In genomic region chr17:46546591-46546990, GRCm38 (mm10) we compare ENCODE assay signal across 8 mouse cellular contexts. TPM values are rescaled to one million over a fixed set of nuclear protein-coding genes. Genes with fewer than 3 reads are reported as not detected.
DNase-seq lines count a peak whose midpoint lies in the region; ATAC-seq and TF ChIP-seq lines count a peak whose summit lies in the region.

No protein-coding gene starts in this region.

- TF ChIP-seq CTCF in left cerebral cortex, adult 2 months (IDR thresholded peaks at IDR 0.05), result no peak
- no peak for TF ChIP-seq CTCF in midbrain, postnatal 0 days (IDR thresholded peaks at IDR 0.05)

- H3K27me3 ChIP-seq in embryonic facial prominence, embryonic 14.5 days (replicated peaks; ENCODE audit: control insufficient read depth, insufficient read depth, low read length), result no peaks in the 10 kb centered on the region
- no peaks in the 10 kb centered on the region for H3K27me3 ChIP-seq in intestine, embryonic 14.5 days (replicated peaks; ENCODE audit: control insufficient read depth, insufficient read depth, low read length)
- H3K27me3 ChIP-seq in midbrain, postnatal 0 days (ENCODE audit: insufficient read depth, low read length), result no peaks in the 10 kb centered on the region

- H3K36me3 ChIP-seq in embryonic facial prominence, embryonic 14.5 days (ENCODE audit: control insufficient read depth, insufficient read depth, low read length), result peaks cover 43% of the 10 kb centered on the region
- peaks cover 42% of the 10 kb centered on the region for H3K36me3 ChIP-seq in intestine, embryonic 14.5 days (ENCODE audit: control insufficient read depth, insufficient read depth, low read length)
- peaks cover 34% of the 10 kb centered on the region for H3K36me3 ChIP-seq in midbrain, postnatal 0 days (ENCODE audit: insufficient read depth, low read length)

- H3K9me3 ChIP-seq in embryonic facial prominence, embryonic 14.5 days (ENCODE audit: control insufficient read depth, low read length), result no peaks in the 10 kb centered on the region
- no peaks in the 10 kb centered on the region for H3K9me3 ChIP-seq in intestine, embryonic 14.5 days (ENCODE audit: control insufficient read depth, low read length)
- no peaks in the 10 kb centered on the region for H3K9me3 ChIP-seq in midbrain, postnatal 0 days (ENCODE audit: low read length)

- peaks cover 8% of the 10 kb centered on the region for H3K4me1 ChIP-seq in embryonic facial prominence, embryonic 14.5 days (ENCODE audit: control insufficient read depth, insufficient read depth, low read length)
- peaks cover 14% of the 10 kb centered on the region; the same call in 1 of the 2 replicates for H3K4me1 ChIP-seq in intestine, embryonic 14.5 days (replicated peaks; ENCODE audit: control insufficient read depth, insufficient read depth, low read length)
- H3K4me1 ChIP-seq in midbrain, postnatal 0 days (ENCODE audit: insufficient read depth, low read length), result peaks cover 2% of the 10 kb centered on the region; the same call in 1 of the 2 replicates

- intact Hi-C loops in left cerebral cortex, adult 2 months (cut with DNase I), result no loop called here

- H3K9ac ChIP-seq in embryonic facial prominence, embryonic 14.5 days (ENCODE audit: low read depth, low read length), result peak overlapping the region; percentile 79
- H3K9ac ChIP-seq in intestine, embryonic 14.5 days (ENCODE audit: low read length), result peak overlapping the region; percentile 57
- H3K9ac ChIP-seq in midbrain, postnatal 0 days (replicated peaks; ENCODE audit: low read length, poor library complexity, severe bottlenecking), result peak overlapping the region; percentile 91

- no peak for ATAC-seq in embryonic facial prominence, embryonic 14.5 days (ENCODE audit: low read depth)
- ATAC-seq in intestine, embryonic 14.5 days (replicated peaks; ENCODE audit: low FRiP score, low TSS enrichment, low read depth), result no peak
- no peak for ATAC-seq in midbrain, postnatal 0 days (ENCODE audit: low FRiP score)
- ATAC-seq in monocyte, adult 5-6 weeks (replicated peaks; ENCODE audit: insufficient number of reproducible peaks, low FRiP score, low TSS enrichment, poor library complexity, severe bottlenecking), result no peak

- DNase-seq in left cerebral cortex, adult 2 months (ENCODE audit: extremely low spot score in 1 of 2, low spot score in 2 of 2), result no peak
- no peak for DNase-seq in left cerebral cortex, adult 9 months (ENCODE audit: low spot score in 2 of 2)
- DNase-seq in embryonic facial prominence, embryonic 14.5 days (ENCODE audit: low spot score), result no peak
- DNase-seq in intestine, embryonic 14.5 days (ENCODE audit: low spot score), result no peak
- DNase-seq in midbrain, postnatal 0 days (ENCODE audit: low spot score), result no peak
- no peak for DNase-seq in urinary bladder, adult 2 months (ENCODE audit: low spot score)
- DNase-seq in frontal cortex, postnatal 25 days (ENCODE audit: low spot score in 2 of 2), result no peak

- 18% methylated on average over 7 of the region's 7 CpGs for WGBS in embryonic facial prominence, embryonic 14.5 days
- WGBS in intestine, embryonic 14.5 days, result 21% methylated on average over 7 of the region's 7 CpGs
- 14% methylated on average over 7 of the region's 7 CpGs for WGBS in midbrain, postnatal 0 days

- H3K4me2 ChIP-seq in embryonic facial prominence, embryonic 14.5 days (ENCODE audit: low read depth, low read length), result peak overlapping the region; percentile 81
- H3K4me2 ChIP-seq in intestine, embryonic 14.5 days (ENCODE audit: low read length), result peak overlapping the region; percentile 85
- H3K4me2 ChIP-seq in midbrain, postnatal 0 days (ENCODE audit: low read depth, low read length, poor library complexity, severe bottlenecking), result peak overlapping the region; percentile 75

- H3K4me3 ChIP-seq in left cerebral cortex, adult 2 months, result peak overlapping the region; percentile 91
- H3K4me3 ChIP-seq in embryonic facial prominence, embryonic 14.5 days (ENCODE audit: low read depth, low read length), result peak overlapping the region; percentile 65
- H3K4me3 ChIP-seq in intestine, embryonic 14.5 days (ENCODE audit: low read depth, low read length), result peak overlapping the region; percentile 53
- peak overlapping the region; percentile 75 for H3K4me3 ChIP-seq in midbrain, postnatal 0 days (ENCODE audit: low read depth, low read length)

- peak overlapping the region; percentile 84 for H3K27ac ChIP-seq in left cerebral cortex, adult 2 months
- no peak overlapping the region for H3K27ac ChIP-seq in embryonic facial prominence, embryonic 14.5 days (replicated peaks; ENCODE audit: low read depth, low read length)
- no peak overlapping the region for H3K27ac ChIP-seq in intestine, embryonic 14.5 days (ENCODE audit: low read depth)
- no peak overlapping the region for H3K27ac ChIP-seq in midbrain, postnatal 0 days (ENCODE audit: low read depth, low read length)

RNA-seq across cellular contexts. Expression of gene Cul9, which starts 0.4 kb away (rescaled TPM):
- 10 to 100 TPM; 66.6 to 70.1 TPM for total RNA-seq in left cerebral cortex, adult 2 months (2021)
- polyA plus RNA-seq in embryonic facial prominence, embryonic 14.5 days (2014; fragmentation: Nextera tagmentation; extraction: Ambion mirVana), result 5.5 and 6.0 TPM in 2 replicates
- polyA plus RNA-seq in intestine, embryonic 14.5 days (2014; fragmentation: Nextera tagmentation; extraction: Ambion mirVana), result 3.8 and 3.9 TPM in 2 replicates
- total RNA-seq in midbrain, postnatal 0 days (2014; rRNA removed), result 53.8 and 70.9 TPM in 2 replicates
- polyA plus RNA-seq in midbrain, postnatal 0 days (2015; fragmentation: Nextera tagmentation; extraction: Ambion mirVana), result 13.6 and 16.7 TPM in 2 replicates
- total RNA-seq in monocyte, adult 5-6 weeks (2017), result 4.4 to 7.6 TPM (median 4.9 TPM) in 3 replicates
- polyA plus RNA-seq in urinary bladder, adult 2 months (2012; rRNA removed), result 22.9 and 29.3 TPM in 2 replicates

RNA-seq across cellular contexts. Expression of gene Srf, which starts 9.4 kb away (rescaled TPM):
- 10 to 100 TPM; 57.0 to 74.2 TPM for total RNA-seq in left cerebral cortex, adult 2 months (2021)
- 10.5 and 14.0 TPM in 2 replicates for polyA plus RNA-seq in embryonic facial prominence, embryonic 14.5 days (2014; fragmentation: Nextera tagmentation; extraction: Ambion mirVana)
- polyA plus RNA-seq in intestine, embryonic 14.5 days (2014; fragmentation: Nextera tagmentation; extraction: Ambion mirVana), result 11.9 and 12.4 TPM in 2 replicates
- 45.8 and 69.0 TPM in 2 replicates for total RNA-seq in midbrain, postnatal 0 days (2014; rRNA removed)
- polyA plus RNA-seq in midbrain, postnatal 0 days (2015; fragmentation: Nextera tagmentation; extraction: Ambion mirVana), result 2.6 and 3.3 TPM in 2 replicates
- total RNA-seq in monocyte, adult 5-6 weeks (2017), result 24.8 to 46.0 TPM (median 36.6 TPM) in 3 replicates
- polyA plus RNA-seq in urinary bladder, adult 2 months (2012; rRNA removed), result 122 and 145 TPM in 2 replicates

RNA-seq across cellular contexts. Expression of gene Dnph1, which starts 50.1 kb away (rescaled TPM):
- 1 to 10 TPM; 4.2 to 5.0 TPM for total RNA-seq in left cerebral cortex, adult 2 months (2021)
- 34.5 and 36.9 TPM in 2 replicates for polyA plus RNA-seq in embryonic facial prominence, embryonic 14.5 days (2014; fragmentation: Nextera tagmentation; extraction: Ambion mirVana)
- polyA plus RNA-seq in intestine, embryonic 14.5 days (2014; fragmentation: Nextera tagmentation; extraction: Ambion mirVana), result 58.4 and 64.4 TPM in 2 replicates
- 4.0 and 4.1 TPM in 2 replicates for total RNA-seq in midbrain, postnatal 0 days (2014; rRNA removed)
- 10.2 and 10.4 TPM in 2 replicates for polyA plus RNA-seq in midbrain, postnatal 0 days (2015; fragmentation: Nextera tagmentation; extraction: Ambion mirVana)
- not detected in 3 replicates for total RNA-seq in monocyte, adult 5-6 weeks (2017)
- 6.1 and 7.0 TPM in 2 replicates for polyA plus RNA-seq in urinary bladder, adult 2 months (2012; rRNA removed)

RNA-seq across cellular contexts. Expression of gene Ttbk1, which starts 59.1 kb away (rescaled TPM):
- 100 to 1,000 TPM; 136 to 148 TPM for total RNA-seq in left cerebral cortex, adult 2 months (2021)
- polyA plus RNA-seq in embryonic facial prominence, embryonic 14.5 days (2014; fragmentation: Nextera tagmentation; extraction: Ambion mirVana), result 0.46 and 0.61 TPM in 2 replicates
- polyA plus RNA-seq in intestine, embryonic 14.5 days (2014; fragmentation: Nextera tagmentation; extraction: Ambion mirVana), result 0.32 and 0.39 TPM in 2 replicates
- total RNA-seq in midbrain, postnatal 0 days (2014; rRNA removed), result 46.8 and 50.1 TPM in 2 replicates
- polyA plus RNA-seq in midbrain, postnatal 0 days (2015; fragmentation: Nextera tagmentation; extraction: Ambion mirVana), result 5.4 and 6.1 TPM in 2 replicates
- total RNA-seq in monocyte, adult 5-6 weeks (2017), result under 0.01 to 0.58 TPM (median 0.48 TPM) in 3 replicates
- polyA plus RNA-seq in urinary bladder, adult 2 months (2012; rRNA removed), result 0.06 and 0.07 TPM in 2 replicates
